Mouse (Mus musculus) naive thymus-derived CD4-positive, alpha-beta T cell, adult 2 months (primary cell): Measurements from ENCODE around the gene Mrpl10.

Experiments used
- DNase-seq: peaks from one replicate; pipeline ENCODE4 v3.0.0-alpha.2; 2011; ENCODE audit warnings: low read depth

Mrpl10 gene

GRCm38 (mm10) chr11:97041022-97041899, at the start of gene Mrpl10, which contains the start of gene Lrrc46:
Gene Mrpl10 (plus strand): TSS chr11:97041560.
Gene Lrrc46 (minus strand): TSS chr11:97041407.
- peak; percentile 97 for DNase-seq

DNA sequence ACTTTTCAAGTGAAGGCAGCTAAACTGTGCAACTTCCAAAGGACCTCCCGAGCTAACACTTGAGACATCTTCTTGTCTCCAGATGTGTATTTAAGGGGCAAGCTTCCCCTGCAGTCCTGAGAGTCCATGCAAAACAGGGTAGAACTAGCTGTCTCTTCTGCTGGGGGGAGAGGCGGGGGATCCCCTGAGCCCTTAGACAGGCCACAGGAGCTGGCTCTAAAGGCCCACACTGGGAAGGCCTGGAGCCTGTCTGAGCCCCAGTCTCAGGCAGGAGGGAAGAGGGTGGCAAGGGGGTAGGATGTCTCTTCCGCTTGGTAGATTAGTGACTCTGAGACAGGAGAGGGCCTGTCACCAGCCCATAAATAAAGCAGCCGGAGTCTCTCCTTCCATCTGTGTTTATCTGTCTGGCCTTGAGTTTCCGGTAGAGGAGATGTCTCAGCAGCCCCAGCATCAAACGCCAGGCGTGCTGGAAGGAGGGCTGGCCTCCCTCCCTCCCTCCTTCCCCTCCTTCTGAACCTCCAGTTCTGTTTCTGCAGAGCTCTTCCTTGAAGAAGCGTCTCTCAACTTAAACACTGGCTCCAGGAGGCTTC, 48.5 kb upstream of the Mrpl10 start:
- DNase-seq, result peak; percentile 79

GRCm38 (mm10) chr11:96995031-96995430, 46.3 kb upstream of the Mrpl10 start:
- DNase-seq, result no peak

GRCm38 (mm10) chr11:96995836-96996772, 45.3 kb upstream of the Mrpl10 start:
- peak; percentile 92 for DNase-seq

DNA sequence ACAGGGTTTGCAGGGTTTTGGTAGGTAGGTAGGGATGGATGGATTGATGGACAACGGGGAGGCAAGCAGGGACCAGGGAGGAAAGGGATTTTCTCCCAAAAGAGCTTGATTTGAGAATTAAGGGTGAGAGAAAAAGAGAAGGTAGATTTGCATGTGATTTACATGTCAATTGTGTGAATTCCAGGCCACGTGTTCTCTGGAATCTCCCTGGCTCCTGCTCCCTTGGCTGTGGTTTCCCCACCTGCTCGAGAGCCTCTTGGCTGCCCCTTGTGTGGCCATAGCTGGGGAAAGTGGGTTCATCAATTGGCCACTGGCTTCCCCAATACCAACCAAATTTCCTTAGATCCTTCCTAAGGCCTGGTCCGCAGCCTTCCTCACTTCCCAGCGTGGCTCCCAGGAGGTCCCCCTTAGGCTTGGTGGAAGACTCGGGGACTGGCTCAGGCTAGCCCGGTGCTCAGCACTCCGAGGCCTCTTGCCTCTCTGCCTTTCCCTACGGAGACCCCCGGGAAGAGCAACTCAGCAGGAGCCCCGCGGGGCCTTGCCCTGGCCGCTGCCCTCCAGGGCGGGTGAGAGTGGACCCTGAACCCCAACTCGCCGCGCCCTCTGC, 44.5 kb upstream of the Mrpl10 start:
- no peak for DNase-seq

DNA sequence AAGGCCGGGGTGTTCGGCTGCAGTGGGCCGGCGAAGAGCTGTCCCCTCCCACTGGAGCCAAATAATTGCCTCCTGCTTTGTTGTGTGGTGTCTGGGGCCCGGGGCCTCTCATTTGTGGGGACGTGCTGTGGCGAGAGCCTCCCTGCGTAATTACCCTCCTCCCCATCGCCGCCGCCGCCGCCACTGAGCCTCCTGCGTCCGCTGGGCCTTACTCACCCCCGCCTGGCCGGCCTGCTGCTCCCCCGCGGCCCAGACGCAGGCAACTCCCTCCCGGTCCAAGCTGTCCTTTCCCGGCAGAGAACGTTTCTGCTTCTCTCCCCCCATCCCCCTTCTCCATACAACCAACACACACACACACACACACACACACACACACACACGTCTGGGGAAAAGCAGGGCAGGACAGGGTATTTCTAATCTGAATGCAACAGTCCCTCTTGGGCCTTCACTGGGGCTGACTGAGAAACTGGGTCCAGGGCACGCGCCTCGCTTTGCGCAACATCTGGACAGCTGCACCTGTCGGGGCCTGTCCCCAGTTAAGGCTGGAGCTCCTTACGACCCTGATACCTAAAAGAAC, 43.9 kb upstream of the Mrpl10 start:
- DNase-seq, result no peak

- no peak for DNase-seq
Measured at GRCm38 (mm10) chr11:97003170-97003569, 38.2 kb upstream of the Mrpl10 start.

DNA sequence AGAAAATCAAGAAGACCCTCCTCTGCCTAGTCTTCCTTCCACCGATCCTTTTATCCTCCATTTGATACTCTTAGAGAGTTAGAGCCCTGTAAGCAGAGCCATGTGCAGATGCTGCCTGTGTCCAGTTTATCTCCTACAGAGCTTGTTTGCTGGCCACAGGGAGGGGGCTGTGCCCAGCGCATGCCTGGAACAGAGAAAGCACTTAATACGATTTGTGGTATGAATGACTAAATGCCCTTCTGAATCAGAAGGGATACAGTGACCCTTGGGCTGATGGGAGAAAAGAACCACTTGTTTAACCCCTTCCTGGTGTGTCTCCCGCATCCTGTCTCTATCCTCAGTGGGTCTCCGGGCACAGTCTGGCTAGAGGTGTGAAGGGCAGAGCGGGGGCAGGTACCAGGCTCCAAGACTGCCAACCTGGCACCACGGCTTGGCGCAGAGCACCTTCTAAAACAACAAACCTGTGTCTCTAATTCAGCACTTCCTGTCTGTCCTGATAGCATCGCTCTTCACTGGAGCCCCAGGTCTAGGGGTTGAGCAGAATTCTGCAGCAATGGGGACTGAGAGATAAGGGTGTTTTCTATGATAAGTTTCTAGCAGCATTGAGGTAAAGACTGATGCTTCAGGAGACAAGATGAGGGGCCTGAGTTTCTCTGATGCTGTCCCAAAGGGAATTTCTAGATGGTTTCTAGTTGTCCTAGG, 34.1 kb upstream of the Mrpl10 start:
- peak; percentile 67 for DNase-seq

DNA sequence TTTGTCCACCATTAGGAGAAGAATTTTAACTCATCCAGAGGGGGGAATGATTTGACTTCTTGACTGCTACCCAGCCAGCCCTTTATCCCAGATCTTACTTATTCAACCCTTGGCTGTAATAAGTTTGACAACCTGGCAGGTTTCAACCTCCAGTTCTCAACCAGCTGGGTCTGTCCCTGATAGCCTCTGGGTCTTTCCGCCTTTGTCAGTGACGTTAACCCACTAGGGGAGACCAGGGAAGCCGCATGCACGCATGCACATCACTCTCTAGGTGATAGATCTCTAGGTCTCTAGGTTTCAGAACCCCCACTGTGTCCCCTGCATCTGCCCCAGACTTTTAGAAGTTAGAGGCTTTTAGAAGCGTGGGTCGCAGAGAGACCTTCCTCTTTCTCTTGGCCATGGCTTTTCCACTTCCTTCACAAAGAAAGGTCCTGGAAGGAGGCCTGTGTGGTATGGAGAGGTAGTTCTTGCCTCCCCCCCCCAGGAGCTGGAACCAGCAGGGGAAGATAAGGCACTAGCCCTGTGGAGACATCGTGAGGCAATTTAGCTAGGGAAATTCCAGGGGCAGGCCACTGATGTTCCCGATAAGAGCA, 32.1 kb upstream of the Mrpl10 start:
- DNase-seq, result no peak

- DNase-seq, result no peak
Measured at GRCm38 (mm10) chr11:97013121-97013670, 28.2 kb upstream of the Mrpl10 start, which contains the start of gene Sp6. Gene Sp6 (plus strand): TSS chr11:97013394.

DNA sequence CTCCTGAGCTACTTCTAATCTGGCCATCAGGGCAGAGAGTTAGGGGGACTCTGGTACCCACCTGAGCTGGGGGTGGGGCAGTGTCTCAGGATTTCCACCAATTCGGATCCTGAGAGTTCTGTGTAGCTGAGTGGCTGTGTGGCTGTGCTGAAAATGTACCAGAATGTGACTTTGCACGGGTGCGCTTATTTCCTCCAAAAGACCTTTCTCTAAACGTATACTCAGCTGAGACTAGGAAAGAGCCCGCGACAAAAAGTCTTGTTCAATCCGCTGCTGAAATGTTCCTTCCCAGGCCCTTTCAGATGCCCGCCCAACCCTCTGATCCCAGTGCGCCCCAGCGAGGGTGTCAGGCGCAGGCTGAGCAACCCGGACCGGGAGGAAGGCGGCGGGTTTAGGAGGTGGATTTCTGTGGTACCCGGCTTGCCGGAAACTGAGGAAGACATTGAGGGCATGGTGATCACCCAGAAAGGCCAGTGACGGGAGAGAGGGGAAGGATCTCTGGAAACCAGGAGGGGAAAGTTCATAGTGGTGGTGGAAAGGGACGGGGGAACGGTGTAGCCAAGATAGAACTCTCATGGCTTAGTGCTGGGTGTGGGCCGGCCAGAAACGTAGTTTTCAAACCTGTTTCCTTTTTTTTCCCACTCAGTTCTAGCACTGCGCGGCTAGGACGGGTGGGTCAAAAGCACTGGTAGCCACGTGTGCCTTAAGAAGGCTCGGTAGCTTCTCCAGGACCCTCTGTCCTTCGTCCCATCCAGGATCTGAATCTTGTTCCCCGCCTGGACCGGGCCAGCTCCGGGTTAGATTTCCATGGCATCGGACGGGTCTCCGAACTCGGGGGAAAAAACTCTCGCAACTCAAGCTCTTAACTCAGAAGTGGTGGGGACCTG, 23.4 kb upstream of the Mrpl10 start:
- DNase-seq, result peak; percentile 50

GRCm38 (mm10) chr11:97018583-97019344, 22.6 kb upstream of the Mrpl10 start:
- peak; percentile 70 for DNase-seq

DNA sequence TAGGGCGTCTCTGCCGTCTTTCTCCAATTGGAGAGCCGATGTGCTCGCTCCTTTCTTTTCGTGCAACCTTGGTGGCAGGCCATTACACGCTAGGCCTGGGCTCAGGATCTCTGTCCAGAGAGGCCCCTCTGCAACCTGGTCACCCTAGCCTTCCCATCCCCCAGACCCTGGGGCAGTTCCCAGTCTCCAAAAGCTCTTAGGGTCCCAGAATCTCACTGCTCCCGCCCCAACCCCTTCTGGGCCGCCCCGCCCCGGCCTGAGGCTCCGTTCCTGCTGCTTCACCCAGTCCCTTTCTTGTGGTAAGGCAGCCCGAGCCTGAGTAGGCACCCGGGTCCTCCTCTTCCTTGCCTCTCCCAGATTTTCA, 22.0 kb upstream of the Mrpl10 start:
- DNase-seq, result no peak

- DNase-seq, result no peak
Measured at GRCm38 (mm10) chr11:97021121-97021765, 20.1 kb upstream of the Mrpl10 start.

DNA sequence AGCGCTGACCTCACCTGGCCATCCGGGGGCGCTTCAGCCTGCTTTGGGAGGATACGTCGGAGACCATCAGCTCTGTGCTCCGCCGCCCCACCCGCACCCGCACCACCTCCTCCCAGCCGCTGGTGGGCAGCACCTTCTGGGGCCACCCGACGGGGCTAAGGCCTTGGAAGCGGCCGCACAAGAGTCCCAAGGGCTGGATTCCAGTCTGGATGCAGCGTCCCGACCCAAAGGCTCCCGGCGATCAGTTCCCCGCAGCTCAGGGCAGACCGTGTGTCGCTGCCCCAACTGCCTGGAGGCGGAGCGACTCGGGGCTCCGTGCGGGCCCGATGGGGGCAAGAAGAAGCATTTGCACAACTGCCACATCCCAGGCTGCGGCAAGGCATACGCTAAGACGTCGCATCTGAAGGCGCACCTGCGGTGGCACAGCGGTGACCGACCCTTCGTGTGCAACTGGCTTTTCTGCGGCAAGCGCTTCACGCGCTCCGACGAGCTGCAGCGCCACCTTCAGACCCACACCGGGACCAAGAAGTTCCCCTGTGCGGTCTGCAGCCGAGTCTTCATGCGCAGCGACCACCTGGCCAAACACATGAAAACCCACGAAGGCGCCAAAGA, 19.4 kb upstream of the Mrpl10 start:
- DNase-seq, result peak; percentile 92

- DNase-seq, result no peak
Measured at GRCm38 (mm10) chr11:97024977-97025376, 16.4 kb upstream of the Mrpl10 start.

- peak; percentile 96 for DNase-seq
Measured at GRCm38 (mm10) chr11:97025721-97026344, 15.5 kb upstream of the Mrpl10 start.
